Mouse (Mus musculus) ovary, postnatal 10 days (tissue): ENCODE measurements around the gene Olfr1175-ps.

Source experiments
- DNase-seq: peaks from one replicate; pipeline ENCODE4 v3.0.0; 2022; ENCODE audit warnings: low spot score

Olfr1175-ps gene

GRCm38 (mm10) chr2:88327115-88327514 lies at the start of gene Olfr1175-ps:
Gene Olfr1175-ps, minus strand, starts transcription at chr2:88327215.
- DNase-seq, result no peak

DNA sequence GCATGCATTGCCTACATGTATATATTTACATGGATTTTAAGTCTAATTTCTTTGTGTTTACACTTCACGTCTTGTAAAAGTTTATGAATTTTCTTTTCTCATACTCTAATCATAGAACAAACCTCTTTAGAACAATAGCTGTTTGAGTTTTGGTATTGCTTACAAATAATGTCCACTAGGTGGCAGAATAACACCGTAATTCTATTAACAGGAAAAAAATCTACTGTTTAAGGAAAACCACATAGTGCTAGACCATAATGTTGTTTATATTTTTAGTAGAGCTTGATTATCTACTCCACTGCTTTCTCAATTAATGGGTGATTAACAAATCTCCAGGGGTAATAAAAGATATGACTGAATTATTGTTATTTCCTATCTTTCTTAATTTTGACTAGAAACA lies 29.3 kb upstream of the Olfr1175-ps start:
- DNase-seq, result no peak

DNA sequence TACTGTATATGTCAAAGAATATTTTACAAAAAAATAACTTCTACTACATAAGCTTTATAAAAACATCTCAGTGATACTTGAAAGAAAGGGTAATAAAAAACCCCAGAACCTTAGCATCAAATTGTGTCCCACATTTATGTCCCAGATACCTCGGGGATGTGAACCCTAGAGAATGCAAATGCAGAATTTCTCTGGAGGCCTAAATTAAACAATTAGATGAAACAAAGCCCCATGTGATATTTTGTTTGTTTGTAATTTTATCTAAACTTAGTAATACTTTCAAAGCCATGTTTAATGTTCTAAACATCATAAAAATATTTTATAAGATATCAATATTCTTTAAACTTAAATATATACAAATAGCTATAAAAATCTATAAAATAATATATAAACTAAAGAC lies 19.4 kb upstream of the Olfr1175-ps start, which contains the start of gene Olfr1177-ps:
Olfr1177-ps (minus strand) TSS at position 101 of the 400 bp plus-strand sequence.
- no peak for DNase-seq

DNA sequence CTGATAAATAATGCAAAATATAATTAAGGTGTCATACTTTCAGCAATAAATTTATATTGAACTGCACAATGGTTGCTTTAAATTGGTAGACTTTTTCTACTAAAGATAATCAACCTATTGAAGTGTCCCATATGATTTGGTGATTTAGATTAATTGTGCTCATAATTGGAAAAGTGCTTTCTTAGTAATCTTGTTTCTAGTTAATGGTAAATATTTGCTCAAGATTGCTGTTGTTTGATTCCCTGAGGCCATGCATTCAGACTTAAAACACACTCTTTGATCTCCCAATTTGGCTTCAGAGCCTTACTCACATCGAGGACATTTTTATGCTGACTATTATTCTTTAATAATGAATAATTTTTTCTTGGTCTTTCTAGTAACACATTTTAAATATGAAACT lies 9.4 kb upstream of the Olfr1175-ps start, which contains the start of gene Olfr1176:
Olfr1176 (plus strand) TSS at position 301 of the 400 bp plus-strand sequence.
- no peak for DNase-seq

DNA sequence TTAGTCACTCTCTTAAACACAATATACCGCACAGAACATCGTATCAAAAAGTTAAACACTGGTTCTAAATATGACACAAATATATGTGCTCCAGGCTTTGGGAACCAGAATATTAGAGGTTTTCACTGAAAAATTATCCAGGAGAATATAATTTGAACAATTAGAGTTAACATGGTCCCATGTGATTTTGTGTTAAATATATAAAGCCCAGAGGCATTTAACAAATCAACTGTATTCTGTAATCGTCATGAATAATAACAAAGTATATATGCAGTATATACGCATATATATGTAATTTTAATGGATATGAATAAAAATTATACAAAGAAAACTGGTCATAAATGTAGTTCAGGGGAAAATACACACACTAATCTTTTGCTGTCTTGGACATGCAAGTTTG lies 12.0 kb downstream of the Olfr1175-ps start, which contains the start of gene Olfr1174-ps:
Olfr1174-ps (minus strand) TSS at position 101 of the 400 bp plus-strand sequence.
- no peak for DNase-seq

GRCm38 (mm10) chr2:88279775-88280174 lies 47.2 kb downstream of the Olfr1175-ps start, which contains the start of gene Olfr1173:
Gene Olfr1173, minus strand, starts transcription at chr2:88279875.
- DNase-seq, result no peak
